Mouse (Mus musculus): ENCODE data around the gene Frmd5.

Frmd5 gene

DNA sequence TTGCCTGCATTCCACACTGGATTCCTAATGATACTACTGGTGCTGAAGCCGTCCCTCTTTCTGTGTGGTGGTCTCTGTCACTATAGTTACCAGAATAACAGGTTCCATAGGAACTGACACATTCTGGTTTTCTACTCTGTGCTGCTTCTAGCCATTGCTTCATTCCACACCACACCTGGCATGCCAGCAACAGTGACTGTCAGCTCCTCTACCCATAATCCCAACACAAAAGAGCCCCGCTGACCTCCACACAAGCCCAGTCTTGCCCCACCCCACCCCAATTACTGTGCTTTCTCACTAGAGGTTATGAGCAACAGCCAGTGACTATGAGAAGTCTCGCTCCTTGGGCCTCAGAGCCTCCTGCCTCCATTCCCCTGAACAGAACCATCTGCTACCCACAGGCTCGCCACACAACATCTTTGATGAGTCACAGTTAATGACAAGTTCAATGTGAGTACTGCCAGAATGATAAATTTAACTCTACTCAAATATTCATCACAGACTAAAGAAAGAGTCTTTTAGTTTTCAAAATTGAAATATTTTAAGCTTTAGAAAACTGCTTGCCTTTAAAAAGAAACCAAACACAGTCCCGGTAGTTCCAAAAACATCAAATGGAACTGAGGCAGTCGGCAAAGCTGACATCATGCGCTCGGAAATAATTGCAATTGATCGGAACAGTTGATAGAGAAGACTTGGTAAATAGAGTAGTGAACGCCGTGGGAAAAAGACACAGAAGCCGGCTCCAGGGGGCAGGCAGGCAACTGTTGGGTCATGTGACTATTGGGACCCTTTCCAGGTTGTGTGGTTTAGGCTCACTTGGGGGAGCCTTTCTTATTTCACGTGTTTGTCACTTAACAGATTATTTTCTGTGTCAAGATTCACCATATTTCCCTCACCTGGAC is 185.4 kb downstream of the Frmd5 start:
- DNase-seq (ENCODE audit: low spot score in 2 of 2), result peak in 1 of 2 experiments; percentile 28

DNA sequence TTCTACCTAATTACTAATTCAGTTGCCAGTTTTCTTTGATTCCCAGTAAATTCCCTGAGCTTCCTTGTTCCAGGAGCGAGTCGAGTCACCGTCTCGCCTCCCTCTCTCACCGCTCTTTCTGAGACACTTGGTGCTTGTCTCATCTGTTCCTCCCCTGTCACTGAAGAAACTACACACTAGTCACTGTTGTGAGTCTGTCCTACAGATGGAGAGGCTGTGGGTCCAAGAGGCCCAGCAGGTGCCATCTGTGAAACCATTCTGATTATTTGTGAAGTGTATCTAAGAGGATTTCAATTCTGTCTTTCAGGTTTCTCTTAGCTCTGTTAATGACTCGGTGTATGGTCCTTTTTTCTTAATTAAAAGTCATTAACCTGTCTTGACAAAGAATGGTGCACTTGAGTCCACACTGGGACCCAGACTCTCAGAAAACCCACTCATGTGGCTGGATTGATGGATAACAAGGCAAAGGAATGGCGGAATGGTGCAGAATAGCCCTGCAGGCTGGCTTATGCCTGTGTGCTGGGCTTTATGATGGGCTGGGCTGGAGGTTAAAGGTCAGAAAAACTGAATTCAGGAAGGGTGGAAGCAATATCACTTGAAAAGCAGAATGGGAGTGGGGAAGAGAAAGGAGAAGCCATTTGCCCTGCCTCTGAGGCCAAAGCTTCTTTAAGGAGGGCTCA is 186.2 kb downstream of the Frmd5 start:
- no peak for DNase-seq (ENCODE audit: low spot score in 2 of 2)

DNA sequence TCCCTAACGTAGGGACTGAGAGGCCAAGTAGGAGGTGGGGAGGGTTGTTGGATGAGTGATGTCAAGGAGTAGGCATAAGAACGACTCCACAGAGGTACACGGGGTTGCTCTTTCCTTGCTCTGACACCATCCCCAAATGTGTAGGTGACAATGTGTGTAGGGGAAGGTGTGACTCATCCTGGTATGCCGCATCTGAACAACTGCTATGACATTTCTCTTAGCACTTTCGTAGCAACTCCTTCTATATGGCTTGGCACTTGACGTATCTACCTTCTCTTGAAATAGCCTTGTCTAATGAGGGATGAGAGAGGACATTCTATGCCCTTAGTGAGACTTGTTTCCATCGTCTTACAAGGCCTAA is 191.7 kb downstream of the Frmd5 start:
- DNase-seq (ENCODE audit: low spot score in 2 of 2), result no peak

DNA sequence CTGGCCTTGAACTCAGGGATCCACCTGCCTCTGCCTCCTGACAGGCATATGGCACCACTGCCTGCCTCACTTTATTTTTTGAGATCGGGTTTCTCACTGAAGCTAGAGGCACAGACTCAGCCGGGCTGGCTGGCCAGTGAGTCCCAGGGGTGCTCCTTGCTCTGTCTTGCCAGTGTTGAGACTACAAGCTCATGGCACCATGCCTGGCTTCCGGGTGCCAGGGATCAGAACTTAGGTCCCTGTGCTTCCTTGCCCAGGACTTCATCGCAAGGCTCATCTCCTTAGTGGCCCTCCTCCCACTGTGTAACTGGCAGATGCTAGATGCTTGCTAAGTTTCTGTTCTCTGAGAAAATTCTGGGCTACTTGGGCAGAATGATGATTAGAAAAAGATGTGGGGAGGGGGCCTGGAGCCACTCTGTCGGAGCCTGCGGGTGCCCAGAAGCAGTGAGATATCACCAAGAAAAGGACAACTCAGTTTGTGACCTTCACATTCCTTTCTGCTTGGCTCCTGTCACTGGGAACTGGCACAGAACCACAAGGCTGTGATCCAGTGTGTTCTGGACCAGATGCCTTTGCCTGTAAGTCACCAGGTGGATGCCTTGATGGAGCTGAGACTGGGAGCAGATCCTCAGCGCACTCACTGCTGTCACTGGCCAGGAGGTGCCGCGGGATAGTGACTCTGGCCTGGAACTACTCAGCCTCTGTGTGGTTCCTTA is 192.2 kb downstream of the Frmd5 start:
- no peak for DNase-seq (ENCODE audit: low spot score in 2 of 2)

DNA sequence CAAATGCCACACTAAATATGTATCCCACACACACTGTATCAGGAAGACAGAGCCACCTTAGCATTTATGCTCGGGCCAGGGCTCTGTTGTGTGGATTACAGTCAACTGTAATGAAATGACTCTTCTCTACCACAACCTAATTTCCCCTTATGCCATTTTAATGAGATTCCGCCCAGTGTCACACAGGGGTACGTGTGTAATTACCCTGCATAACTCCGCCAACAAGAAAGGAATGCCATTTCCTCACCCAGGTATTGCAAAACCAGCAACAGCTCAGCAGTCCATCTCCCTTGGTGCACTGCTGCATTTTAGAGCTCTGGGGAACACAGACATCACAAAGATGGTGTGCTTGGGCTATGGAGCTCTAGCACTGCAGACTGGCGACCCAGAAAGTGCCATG is 194.8 kb downstream of the Frmd5 start:
- no peak for DNase-seq (ENCODE audit: low spot score in 2 of 2)

DNA sequence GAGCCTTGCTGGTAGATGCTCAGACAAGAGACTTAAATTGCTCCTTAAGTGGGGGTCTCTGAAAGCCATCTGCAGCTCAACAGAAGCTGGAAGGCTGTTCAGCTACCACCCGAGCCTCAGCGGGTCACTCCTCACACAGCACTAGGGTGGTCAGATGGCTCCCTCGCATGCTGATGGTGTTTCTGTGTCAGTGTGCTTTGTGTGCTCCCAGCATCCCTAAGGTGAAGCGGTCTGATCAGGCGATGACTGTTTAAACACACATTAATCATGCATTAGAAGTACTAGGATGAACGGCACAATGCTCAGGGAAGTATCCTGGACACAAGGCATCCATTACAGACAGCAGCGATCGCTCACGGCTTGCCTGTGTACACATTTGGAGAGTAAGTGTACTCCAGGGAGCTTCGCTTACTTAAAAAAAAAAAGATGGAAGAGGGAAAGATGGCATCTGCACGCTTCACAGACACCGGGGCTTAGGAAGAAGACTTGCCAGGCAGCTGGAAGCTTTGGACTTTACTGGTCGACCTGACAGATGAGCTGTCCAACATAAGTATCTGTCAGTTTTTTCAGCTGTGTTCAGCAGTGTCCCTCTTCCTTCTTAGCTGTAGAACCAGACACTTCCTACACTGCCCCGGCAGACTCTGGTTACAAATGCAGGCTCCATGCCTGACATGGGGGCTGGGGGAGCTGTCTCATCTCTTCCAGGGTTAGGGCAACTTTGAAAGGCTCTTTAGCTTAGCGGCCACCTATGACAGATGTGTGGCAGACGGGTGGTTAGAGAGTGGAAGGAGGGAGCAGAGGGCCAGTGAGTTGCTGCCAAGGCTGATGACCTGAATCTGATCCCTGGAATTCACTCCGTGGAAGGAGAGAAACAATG is 196.6 kb downstream of the Frmd5 start:
- DNase-seq (ENCODE audit: low spot score in 2 of 2), result no peak

DNA sequence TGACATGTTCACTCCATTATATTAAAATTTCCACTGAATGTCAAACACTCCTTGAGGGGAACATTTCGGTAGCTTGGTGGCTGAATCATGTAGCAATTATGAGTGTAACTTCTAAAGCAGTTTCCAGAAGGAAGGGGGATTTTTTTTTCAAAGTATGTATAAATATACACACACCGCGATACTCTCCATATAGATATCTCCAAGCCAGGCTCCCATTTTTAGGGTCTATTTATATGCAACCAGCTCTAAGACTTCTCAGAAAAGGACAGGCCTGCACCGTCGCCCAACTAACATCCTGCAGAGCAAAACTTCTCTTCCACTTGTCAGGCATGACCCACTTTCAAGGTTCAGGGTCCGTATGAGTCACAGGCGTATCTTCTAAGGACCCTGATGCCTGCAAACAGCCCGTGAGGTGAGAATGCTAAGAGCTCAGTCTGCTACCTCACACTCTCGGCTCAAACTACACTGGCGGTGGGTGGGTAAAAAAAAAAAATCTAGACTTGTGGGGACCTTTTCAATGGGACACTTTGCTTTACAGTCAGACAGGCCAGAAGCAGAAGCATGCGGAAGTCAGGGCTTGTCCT is 197.7 kb downstream of the Frmd5 start:
- DNase-seq (ENCODE audit: low spot score in 2 of 2), result no peak

DNA sequence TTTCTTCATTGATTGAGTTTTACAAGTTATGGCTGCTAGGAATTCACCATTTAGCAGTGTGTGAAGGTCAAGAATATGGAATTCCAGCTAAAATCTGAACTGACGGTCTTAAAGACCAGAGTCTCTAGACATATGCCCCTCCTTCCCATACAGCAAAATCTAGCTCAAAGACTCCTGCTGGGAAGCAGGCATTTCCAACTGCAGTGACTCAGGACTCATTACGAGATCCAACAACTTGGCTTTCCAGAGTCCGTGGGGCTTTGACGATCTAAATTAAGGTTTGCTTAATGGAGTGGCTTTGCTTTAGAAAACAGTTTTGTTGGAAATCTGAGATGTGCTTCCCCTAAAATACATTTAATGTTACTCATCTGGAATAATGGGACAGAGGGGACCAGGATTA is 204.5 kb downstream of the Frmd5 start:
- no peak for DNase-seq (ENCODE audit: low spot score in 2 of 2)

DNA sequence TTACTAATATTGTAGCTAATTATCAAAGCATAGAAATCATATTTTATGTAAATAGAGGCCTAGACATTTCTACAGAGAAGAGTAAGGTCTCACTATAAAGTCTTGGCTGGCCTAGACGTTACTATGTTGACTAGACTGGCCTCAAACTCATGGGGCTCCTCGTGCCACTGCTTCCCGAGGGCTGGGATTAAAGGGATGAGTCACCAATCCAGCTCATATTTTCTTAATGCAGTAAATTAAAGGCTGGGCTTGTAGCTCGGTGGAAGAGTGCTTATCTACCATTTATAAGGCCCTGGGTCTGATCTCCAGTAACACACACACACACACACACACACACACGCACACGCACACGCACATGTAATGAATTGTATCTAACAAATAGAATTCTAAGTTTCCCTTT is 205.3 kb downstream of the Frmd5 start:
- no peak for DNase-seq (ENCODE audit: low spot score in 2 of 2)

DNA sequence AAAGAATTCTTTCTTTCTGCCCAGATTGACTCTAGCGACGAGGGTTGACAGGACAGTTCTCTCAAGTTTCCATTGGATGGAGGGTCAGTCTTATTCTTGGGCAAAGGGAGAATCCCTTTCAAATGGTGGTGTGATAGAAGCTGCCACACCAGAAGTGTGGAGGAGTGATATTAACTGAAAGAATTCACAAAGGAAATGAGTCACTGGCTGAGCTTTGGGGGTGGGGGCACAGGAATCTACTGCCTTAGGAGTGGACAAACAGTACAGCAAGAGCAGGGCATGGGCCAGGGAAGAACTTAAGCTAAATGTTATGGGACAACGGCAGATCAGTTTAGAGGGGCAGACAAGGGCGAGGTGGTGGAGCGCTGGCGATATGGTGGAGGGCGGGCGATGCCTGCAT is 206.2 kb downstream of the Frmd5 start:
- no peak for DNase-seq (ENCODE audit: low spot score in 2 of 2)

DNA sequence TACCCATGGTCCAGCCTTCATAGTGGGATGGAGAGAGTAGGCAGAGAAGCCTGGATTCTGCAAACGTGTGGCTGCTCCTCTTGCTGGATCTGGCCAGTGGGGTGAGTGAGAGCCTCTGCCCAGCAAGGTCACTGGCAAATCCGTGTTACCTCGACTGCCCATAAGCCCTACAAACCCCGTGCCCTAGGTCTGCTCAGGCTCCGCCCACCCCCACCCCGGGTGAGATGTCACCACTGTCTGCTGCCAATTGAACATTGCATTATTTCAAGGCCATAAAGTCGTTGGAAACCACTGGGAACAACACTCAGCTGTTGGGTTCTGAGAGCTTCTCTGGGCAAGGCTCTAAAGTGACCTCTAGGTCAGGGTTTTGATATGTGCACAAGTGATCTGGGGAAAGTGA is 208.6 kb downstream of the Frmd5 start:
- DNase-seq (ENCODE audit: low spot score in 2 of 2), result no peak

DNA sequence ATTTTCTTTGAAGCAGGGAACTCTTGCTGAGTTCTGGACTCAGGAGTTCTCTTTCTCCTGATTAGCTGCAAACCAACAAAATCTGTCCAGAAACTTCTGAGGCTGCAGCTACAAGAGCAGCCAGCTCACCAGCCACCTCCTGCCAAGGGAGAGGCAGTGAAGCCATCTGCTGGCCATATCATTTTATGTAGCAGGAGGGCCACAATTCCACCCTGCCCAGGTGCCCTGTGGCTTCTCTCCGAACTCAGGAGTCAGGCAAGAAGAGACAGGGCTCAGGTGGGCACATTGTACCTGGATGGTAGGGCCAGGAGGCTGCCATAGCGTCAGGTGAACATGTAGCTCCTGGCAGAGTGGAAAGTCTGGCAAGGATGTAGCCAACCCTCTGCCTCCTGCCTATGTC is 210.3 kb downstream of the Frmd5 start:
- DNase-seq (ENCODE audit: low spot score in 2 of 2), result no peak

DNA sequence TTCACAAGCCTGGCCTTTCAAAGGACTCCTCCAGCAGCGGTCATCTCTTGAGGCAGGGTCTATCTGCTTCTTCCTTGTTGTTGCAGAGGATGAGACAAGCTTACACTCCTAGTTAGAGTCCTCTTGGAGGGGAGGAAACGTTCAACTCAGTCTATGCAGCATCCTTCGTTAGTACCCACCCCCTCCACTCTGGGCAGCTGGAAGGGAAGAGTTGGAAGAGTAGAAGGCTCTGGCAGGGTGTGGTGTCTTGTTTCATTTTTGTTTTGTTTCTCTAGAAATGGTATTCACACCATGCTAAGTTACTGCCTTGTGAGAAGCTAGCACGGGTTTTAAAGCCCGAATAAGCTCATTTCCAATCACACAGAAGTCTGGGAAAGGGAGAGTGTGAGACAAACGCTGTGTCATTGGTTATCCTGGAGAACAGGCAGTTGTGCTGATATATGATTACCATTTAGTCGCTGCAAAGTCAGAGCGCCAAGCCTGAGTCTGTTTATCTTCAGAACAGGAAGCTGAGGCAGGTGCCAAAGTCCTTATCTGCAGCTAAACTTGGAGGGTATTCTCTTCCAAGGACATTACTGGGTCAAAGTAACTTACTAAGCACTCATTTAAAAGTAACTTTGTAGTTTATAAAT is 212.1 kb downstream of the Frmd5 start:
- DNase-seq (ENCODE audit: low spot score in 2 of 2), result no peak

DNA sequence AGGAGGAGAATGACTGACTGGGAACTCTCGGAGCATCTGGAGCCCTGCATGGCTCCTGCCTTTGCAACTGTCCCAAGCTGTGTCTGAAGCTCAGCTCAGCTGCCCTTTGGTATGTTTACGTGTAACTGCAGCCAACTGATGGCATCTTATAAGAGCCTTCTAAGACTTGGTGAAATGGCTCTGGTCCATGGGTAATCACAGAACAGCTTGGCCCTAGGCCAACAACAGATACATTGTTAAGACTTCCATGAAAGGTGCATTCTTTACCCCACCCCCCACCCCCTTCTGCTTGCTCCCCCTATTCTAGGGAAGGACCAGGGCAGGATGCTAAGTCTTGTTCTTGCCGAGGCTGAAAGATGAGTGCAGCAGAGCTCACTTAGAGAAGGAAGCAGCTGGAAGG is 212.8 kb downstream of the Frmd5 start:
- no peak for DNase-seq (ENCODE audit: low spot score in 2 of 2)

DNA sequence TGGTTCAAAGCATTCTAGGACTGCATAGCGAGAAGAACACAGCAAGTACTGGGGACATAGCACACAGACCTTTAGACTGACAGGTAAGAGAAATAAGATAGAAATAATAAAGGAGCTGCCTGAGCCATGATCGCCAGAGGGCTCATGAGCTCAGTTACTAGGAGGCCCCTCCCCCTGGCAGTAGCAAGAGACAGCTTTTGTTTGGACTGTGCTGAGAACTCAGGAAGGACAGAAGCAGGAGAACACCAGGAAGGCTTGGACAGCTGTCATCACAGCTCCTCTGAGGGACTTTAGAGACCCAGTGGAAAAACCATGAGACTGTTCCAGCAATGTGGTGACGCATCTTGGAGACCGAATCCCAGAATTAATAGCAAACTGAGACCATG is 218.6 kb downstream of the Frmd5 start:
- no peak for DNase-seq (ENCODE audit: low spot score in 2 of 2)

DNA sequence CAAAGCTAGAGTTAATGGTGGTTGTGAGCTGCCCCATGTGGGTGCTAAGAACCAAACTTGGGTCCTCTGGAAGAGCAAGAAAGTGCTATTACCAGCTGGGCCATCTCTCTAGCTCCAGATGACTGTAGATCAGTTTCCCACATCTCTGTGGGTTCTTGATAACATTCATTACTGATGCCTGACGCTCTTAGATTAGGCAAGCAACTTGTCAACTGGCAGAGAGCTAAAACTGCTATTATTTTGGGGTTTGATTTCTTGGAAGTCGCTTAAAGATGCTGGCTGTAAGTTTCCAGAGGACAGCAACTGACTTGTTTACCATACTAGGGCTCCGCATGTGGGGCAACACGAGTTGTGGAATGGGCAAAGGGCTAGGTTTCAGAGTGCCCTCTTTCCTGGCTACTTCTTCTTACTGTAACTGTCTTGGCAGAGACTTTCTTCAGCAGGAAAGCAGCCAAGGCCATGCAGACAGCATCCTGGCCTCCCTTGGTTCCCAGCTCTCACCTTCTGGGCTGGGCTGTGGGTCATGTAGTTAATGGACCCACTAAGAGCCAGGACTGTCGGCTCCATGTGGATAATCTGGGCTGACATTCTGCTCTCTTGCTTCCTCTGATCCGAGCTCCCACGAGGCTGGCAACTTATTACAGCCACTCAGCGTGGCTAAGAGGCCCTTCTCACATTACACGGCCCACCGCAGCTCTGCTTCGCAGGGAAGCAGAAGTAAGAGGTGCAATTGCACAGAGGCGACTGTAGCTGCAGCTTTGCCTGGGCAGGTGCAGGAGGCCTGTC is 219.2 kb downstream of the Frmd5 start:
- DNase-seq (ENCODE audit: low spot score in 2 of 2), result no peak

DNA sequence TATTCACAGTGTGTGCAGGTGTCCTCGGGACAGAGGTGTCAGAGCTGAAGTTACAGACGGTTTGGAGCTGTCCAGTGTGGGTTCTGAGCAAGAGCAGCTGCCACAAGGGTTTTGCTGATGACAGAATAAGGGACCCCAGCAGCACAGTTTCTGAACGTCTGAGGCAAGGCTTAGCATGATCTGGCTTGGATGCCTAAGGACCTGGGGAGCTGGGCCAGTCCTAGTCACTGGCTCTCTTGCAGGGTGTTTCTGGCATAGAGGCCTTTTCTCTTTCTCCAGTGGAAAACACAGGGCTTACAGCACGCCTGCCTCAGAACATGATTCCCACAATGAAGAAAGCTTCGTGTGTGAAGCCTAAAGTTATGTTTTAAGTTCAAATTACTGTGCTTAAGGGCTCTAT is 222.2 kb downstream of the Frmd5 start:
- DNase-seq (ENCODE audit: low spot score in 2 of 2), result no peak

DNA sequence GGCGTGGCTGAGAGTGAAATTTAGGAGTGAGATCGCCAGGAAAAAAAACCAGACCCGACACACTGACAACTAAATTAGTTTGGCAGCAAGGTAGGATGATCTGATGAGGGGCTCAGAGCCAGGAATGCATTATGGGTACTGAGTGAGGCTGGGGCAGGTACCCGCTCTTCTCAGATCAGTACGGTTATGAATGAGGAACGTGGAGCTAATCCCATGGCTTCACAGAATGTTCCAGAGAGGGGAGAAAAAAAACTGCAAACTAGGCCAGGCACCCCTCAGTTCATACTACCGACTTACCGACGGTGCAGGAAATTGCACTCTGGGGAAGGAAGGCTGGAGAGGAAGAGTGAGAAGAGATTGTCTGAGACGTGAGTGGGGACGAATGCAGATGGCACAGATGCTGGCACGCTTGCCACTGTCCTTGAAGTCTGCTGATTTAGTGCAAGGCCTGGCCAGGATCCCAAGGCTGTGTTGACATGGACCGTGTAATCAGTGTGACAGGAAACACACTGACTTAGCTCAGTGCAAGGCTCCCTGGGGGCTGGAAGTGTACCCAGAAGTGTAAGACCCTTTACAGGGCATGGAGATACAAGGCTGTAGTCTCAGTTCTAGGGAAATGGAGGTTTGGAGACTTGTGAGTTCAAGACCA is 223.3 kb downstream of the Frmd5 start:
- no peak for DNase-seq (ENCODE audit: low spot score in 2 of 2)

DNA sequence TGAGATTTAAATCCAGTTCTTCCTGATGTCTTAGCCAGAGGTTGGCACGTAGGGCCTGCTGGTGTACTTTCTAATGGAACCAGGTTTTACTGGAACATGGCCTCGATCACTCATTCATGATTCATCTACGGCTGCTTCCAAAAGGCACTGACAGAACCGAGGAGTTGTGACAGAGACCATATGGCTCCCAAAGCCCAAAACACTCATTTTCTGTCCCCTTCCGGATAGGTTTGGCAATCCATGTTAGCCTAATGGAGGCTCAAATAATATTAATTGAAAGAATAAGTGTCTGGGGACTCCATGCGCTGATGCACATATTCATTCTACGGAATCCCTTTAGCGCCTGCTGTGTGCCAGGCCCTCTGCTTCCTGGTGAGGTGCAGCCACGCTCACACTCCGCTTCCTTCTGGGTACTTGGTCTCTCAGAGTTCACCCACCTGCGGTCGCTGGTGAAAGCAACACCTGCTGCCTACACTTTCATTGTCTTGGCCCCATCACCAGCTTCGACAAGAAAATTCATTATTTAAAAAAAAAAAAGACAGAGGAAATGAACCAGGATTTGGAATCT is 224.0 kb downstream of the Frmd5 start:
- no peak for DNase-seq (ENCODE audit: low spot score in 2 of 2)

All from frontal cortex, postnatal 25 days (tissue).